Mouse (Mus musculus) ES-E14 (cell line): ENCODE measurements around the gene Iqschfp. TPM values are rescaled to one million over a fixed set of nuclear protein-coding genes. Genes with fewer than 3 reads are reported as not detected.

ENCODE experiments used
- DNase-seq: peaks from one replicate; pipeline ENCODE4 v3.0.0-alpha.2; 2013; ENCODE audit warnings: low read depth, low spot score
- H3K27ac ChIP-seq: 2 replicates; pipeline ENCODE4 v1.5.1; 2012; ENCODE audit warnings: low read depth, mild to moderate bottlenecking, low read length, moderate library complexity, mixed read lengths; ENCODE audit not compliant: poor library complexity, insufficient read depth, severe bottlenecking
- H3K36me3 ChIP-seq: 2 replicates; pipeline ENCODE4 v1.6.1; 2012; ENCODE audit warnings: mild to moderate bottlenecking, low read length, moderate library complexity, mixed read lengths; ENCODE audit not compliant: control insufficient read depth, poor library complexity, insufficient read depth, severe bottlenecking
- H3K4me1 ChIP-seq, 2 experiments: fragments of 150-350 bp in 1 of 2; sonication (generic) in 1 of 2; 2 replicates each; pipeline ENCODE4 v1.6.1; 2012; ENCODE audit warnings: low read length in 2 of 2, mild to moderate bottlenecking in 1 of 2, mixed read lengths in 1 of 2; ENCODE audit not compliant: control insufficient read depth in 2 of 2, insufficient read depth in 2 of 2, poor library complexity in 1 of 2
- H3K4me3 ChIP-seq, 2 experiments: fragments of 150-350 bp in 1 of 2; sonication (generic) in 1 of 2; 2 replicates each; pipeline ENCODE4 v1.5.1; 2012; ENCODE audit warnings: low read length in 2 of 2, low read depth in 1 of 2, mild to moderate bottlenecking in 1 of 2, mixed read lengths in 1 of 2; ENCODE audit not compliant: insufficient read depth in 1 of 2, poor library complexity in 1 of 2, severe bottlenecking in 1 of 2
- H3K9ac ChIP-seq: 2 replicates; pipeline ENCODE4 v1.6.1; 2012; ENCODE audit warnings: low read depth, mild to moderate bottlenecking, low read length, mixed read lengths; ENCODE audit not compliant: poor library complexity, insufficient read depth, severe bottlenecking
- H3K9me3 ChIP-seq: fragments of 150-350 bp; sonication (generic); 2 replicates; pipeline ENCODE4 v1.6.1; 2012; ENCODE audit warnings: low read depth, mild to moderate bottlenecking, low read length; ENCODE audit not compliant: control insufficient read depth, insufficient read depth
- CHD2 ChIP-seq: IDR thresholded peaks from 2 replicates; pipeline ENCODE4 v1.6.1; 2014; ENCODE audit warnings: mild to moderate bottlenecking, low read depth, low read length, inconsistent platforms
- HCFC1 ChIP-seq: IDR thresholded peaks from 2 replicates; pipeline ENCODE4 v1.6.1; 2012; ENCODE audit warnings: low read length, inconsistent platforms, borderline replicate concordance; ENCODE audit not compliant: insufficient read depth
- MAFK ChIP-seq: IDR thresholded peaks from 2 replicates; pipeline ENCODE4 v1.6.1; 2014; ENCODE audit warnings: mild to moderate bottlenecking, low read depth, low read length, inconsistent platforms; ENCODE audit not compliant: insufficient read depth
- ZC3H11A ChIP-seq: IDR thresholded peaks from 2 replicates; pipeline ENCODE4 v1.6.1; 2012; ENCODE audit warnings: low read depth, mild to moderate bottlenecking, inconsistent platforms, low read length, borderline replicate concordance
- ZNF384 ChIP-seq: IDR thresholded peaks from 2 replicates; pipeline ENCODE4 v1.6.1; 2012; ENCODE audit warnings: low read depth, low read length, inconsistent platforms
- in situ Hi-C, 2 experiments: fragments of 600-800 bp; cut with MboI; formaldehyde crosslinking; loops; one replicate each; pipeline ENCODE4 v1.15.1; 2025; ENCODE audit warnings: low sequenced_read_pairs in 2 of 2, inconsistent platforms in 1 of 2; ENCODE audit not compliant: unreplicated experiment in 2 of 2
- total RNA-seq: library from RNA; depleted of rRNA; stranded (reverse); fragments of 300-350 nt; gene quantifications from 2 replicates; pipeline ENCODE4 v1.2.3, GENCODE M21; 2012

Gene Iqschfp
- total RNA-seq, 1 experiment: not detected

GRCm38 (mm10) chr3:68356516-68356915, 464.5 kb downstream of the Iqschfp start:
- no peak for TF ChIP-seq ZC3H11A
- TF ChIP-seq CHD2: no peak
- TF ChIP-seq HCFC1: no peak
- TF ChIP-seq MAFK: no peak
- no peak for TF ChIP-seq ZNF384
- H3K36me3 ChIP-seq: no peaks in the 10 kb centered on the region
- no peaks in the 10 kb centered on the region for H3K4me1 ChIP-seq
- no peak overlapping the region for H3K27ac ChIP-seq
- no peak for DNase-seq
- in situ Hi-C loops: no loop called here
- no peak overlapping the region for H3K4me3 ChIP-seq
- no peaks in the 10 kb centered on the region for H3K9me3 ChIP-seq
- H3K9ac ChIP-seq: no peak overlapping the region

GRCm38 (mm10) chr3:68368029-68368428, 476.0 kb downstream of the Iqschfp start:
- H3K36me3 ChIP-seq: no peaks in the 10 kb centered on the region
- H3K9me3 ChIP-seq: no peaks in the 10 kb centered on the region
- in situ Hi-C loops: no loop called here
- TF ChIP-seq HCFC1 (no peak), ZNF384 (no peak)
- H3K4me1 ChIP-seq: no peaks in the 10 kb centered on the region; a peak in 1 of 4 replicates
- no peak overlapping the region for H3K9ac ChIP-seq
- no peak for DNase-seq
- no peak overlapping the region for H3K27ac ChIP-seq
- no peak overlapping the region for H3K4me3 ChIP-seq

GRCm38 (mm10) chr3:68372925-68373324, 480.9 kb downstream of the Iqschfp start:
- Histone ChIP-seq H3K36me3 (no peaks in the 10 kb centered on the region), H3K27ac (no peak overlapping the region), H3K4me1 (no peaks in the 10 kb centered on the region), H3K9me3 (no peaks in the 10 kb centered on the region), H3K9ac (no peak overlapping the region), H3K4me3 (no peak overlapping the region)
- in situ Hi-C loops: no loop called here
- DNase-seq: no peak
- no peak for TF ChIP-seq MAFK
- no peak for TF ChIP-seq CHD2
- no peak for TF ChIP-seq ZNF384
- TF ChIP-seq HCFC1: no peak
- no peak for TF ChIP-seq ZC3H11A

GRCm38 (mm10) chr3:68375100-68375508, 483.1 kb downstream of the Iqschfp start:
- TF ChIP-seq ZC3H11A (no peak), MAFK (no peak), HCFC1 (no peak)
- no peak for DNase-seq

GRCm38 (mm10) chr3:68377452-68378198, 485.6 kb downstream of the Iqschfp start:
- DNase-seq: no peak
- in situ Hi-C loops: no loop called here
- Histone ChIP-seq H3K4me1 (no peaks in the 10 kb centered on the region), H3K36me3 (no peaks in the 10 kb centered on the region), H3K27ac (no peak overlapping the region), H3K4me3 (no peak overlapping the region), H3K9ac (no peak overlapping the region), H3K9me3 (no peaks in the 10 kb centered on the region)
- no peak for TF ChIP-seq ZNF384

More at GRCm38 (mm10) chr3:68375100-68375508, 483.1 kb downstream of the Iqschfp start:
- in situ Hi-C loops: no loop called here
- Histone ChIP-seq H3K9me3 (no peaks in the 10 kb centered on the region), H3K4me1 (no peaks in the 10 kb centered on the region), H3K36me3 (no peaks in the 10 kb centered on the region), H3K4me3 (no peak overlapping the region), H3K27ac (no peak overlapping the region), H3K9ac (no peak overlapping the region)
